8 mouse cellular contexts compared by ENCODE assay signal in genomic region chr10:44269211-44269610, GRCm38 (mm10). TPM values are rescaled to one million over a fixed set of nuclear protein-coding genes. Genes with fewer than 3 reads are reported as not detected.
DNase-seq lines count a peak whose midpoint lies in the region; ATAC-seq lines count a peak whose summit lies in the region.

No protein-coding gene starts in this region.

- H3K36me3 ChIP-seq in erythroblast, embryonic 14.5 days (ENCODE audit: control insufficient read depth): peaks cover 2% of the 10 kb centered on the region; the same call in 1 of the 2 replicates
- peaks cover 12% of the 10 kb centered on the region for H3K36me3 ChIP-seq in megakaryocyte, embryonic 14.5 days (replicated peaks; ENCODE audit: low read length)
- H3K36me3 ChIP-seq in liver, embryonic 12.5 days: no peaks in the 10 kb centered on the region

- no peak overlapping the region for H3K27ac ChIP-seq in liver, embryonic 12.5 days

- H3K4me3 ChIP-seq in erythroblast, embryonic 14.5 days (replicated peaks): peak overlapping the region; percentile 86
- peak overlapping the region; percentile 94 for H3K4me3 ChIP-seq in megakaryocyte, embryonic 14.5 days (replicated peaks)
- H3K4me3 ChIP-seq in liver, embryonic 12.5 days: peak overlapping the region; percentile 86

- no peak for DNase-seq in ovary, adult 18-20 months (ENCODE audit: low spot score)
- DNase-seq in frontal cortex, postnatal 14 days (ENCODE audit: low spot score in 2 of 2): no peak
- no peak for DNase-seq in gastrocnemius, postnatal 25 days

- 51% methylated on average over 2 of the region's 2 CpGs for WGBS in liver, embryonic 12.5 days (ENCODE audit: insufficient replicate concordance)

- H3K4me2 ChIP-seq in liver, embryonic 12.5 days: peak overlapping the region; percentile 78

- H3K9ac ChIP-seq in liver, embryonic 12.5 days: peak overlapping the region; percentile 84

- peaks cover 32% of the 10 kb centered on the region for H3K4me1 ChIP-seq in erythroblast, embryonic 14.5 days (ENCODE audit: control insufficient read depth)
- peaks cover 49% of the 10 kb centered on the region for H3K4me1 ChIP-seq in megakaryocyte, embryonic 14.5 days
- peaks cover 26% of the 10 kb centered on the region for H3K4me1 ChIP-seq in liver, embryonic 12.5 days

- H3K27me3 ChIP-seq in erythroblast, embryonic 14.5 days (ENCODE audit: control insufficient read depth): no peaks in the 10 kb centered on the region
- no peaks in the 10 kb centered on the region for H3K27me3 ChIP-seq in megakaryocyte, embryonic 14.5 days (replicated peaks)
- no peaks in the 10 kb centered on the region for H3K27me3 ChIP-seq in liver, embryonic 12.5 days (replicated peaks)

- ATAC-seq in erythroblast, adult 5-6 weeks (replicated peaks; ENCODE audit: low FRiP score, poor library complexity, severe bottlenecking): no peak
- no peak for ATAC-seq in megakaryocyte, adult 5-6 weeks (ENCODE audit: poor library complexity, severe bottlenecking)
- ATAC-seq in liver, embryonic 12.5 days: no peak

- no peaks in the 10 kb centered on the region for H3K9me3 ChIP-seq in erythroblast, embryonic 14.5 days (ENCODE audit: control insufficient read depth, low read length)
- H3K9me3 ChIP-seq in megakaryocyte, embryonic 14.5 days: no peaks in the 10 kb centered on the region
- no peaks in the 10 kb centered on the region for H3K9me3 ChIP-seq in liver, embryonic 12.5 days (replicated peaks)

RNA-seq across cellular contexts. Expression of gene Atg5, which starts 1.1 kb away (rescaled TPM):
- polyA plus RNA-seq in erythroblast, embryonic 14.5 days (2012): 0.45 and 0.71 TPM in 2 replicates
- 13.8 and 33.8 TPM in 2 replicates for total RNA-seq in erythroblast, adult 5-6 weeks (2015; ENCODE audit: low replicate concordance)
- total RNA-seq in erythroblast, adult 5-6 weeks (2017; ENCODE audit: low replicate concordance): 7.4 and 13.5 TPM in 2 replicates
- polyA plus RNA-seq in megakaryocyte, embryonic 14.5 days (2012; ENCODE audit: insufficient read depth, low replicate concordance): 4.7 and 7.7 TPM in 2 replicates
- 34.8 and 37.4 TPM in 2 replicates for total RNA-seq in megakaryocyte, adult 5-6 weeks (2015)
- total RNA-seq in megakaryocyte, adult 5-6 weeks (2017): 26.1 and 34.7 TPM in 2 replicates
- 22.2 and 26.9 TPM in 2 replicates for polyA plus RNA-seq in liver, embryonic 12.5 days (2016; fragmentation: Nextera tagmentation; extraction: Ambion mirVana)
- 10 to 100 TPM in 1 of 2 experiments, 1 to 10 TPM in 1; 9.7 to 10.9 TPM for total RNA-seq in gastrocnemius, postnatal 25 days (2021)
